Mouse (Mus musculus): ENCODE measurements around the gene Rab22a. TPM values are rescaled to one million over a fixed set of nuclear protein-coding genes. Genes with fewer than 3 reads are reported as not detected.

Rab22a gene
- polyA plus RNA-seq, 1 experiment = 32.6 TPM

DNA sequence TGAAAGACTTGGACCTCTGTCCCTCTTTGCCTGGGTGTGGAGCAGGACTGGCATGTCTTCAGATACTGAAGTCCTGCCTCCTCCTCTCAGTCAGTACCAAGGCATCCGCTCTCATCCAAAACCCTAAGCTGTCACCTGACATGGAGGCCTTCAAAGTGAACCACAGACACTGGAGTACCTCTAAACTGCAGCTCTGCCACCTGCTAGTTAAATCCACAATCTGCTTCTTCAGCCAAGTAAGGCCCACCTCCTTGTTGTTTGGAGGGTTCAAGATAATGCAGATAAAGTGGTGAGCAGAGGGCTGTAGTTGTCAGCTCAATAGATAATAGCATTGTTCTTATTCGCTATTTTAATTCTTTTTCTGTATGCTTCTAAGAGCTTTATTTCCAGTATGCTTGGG, 5.7 kb downstream of the Rab22a start:
- Histone ChIP-seq H3K4me1 (ENCODE audit: control insufficient read depth, insufficient read depth, low read length) (peaks cover 15% of the 10 kb centered on the region), H3K27ac (ENCODE audit: insufficient read depth, low read depth, low read length) (no peak overlapping the region), H3K4me3 (ENCODE audit: insufficient read depth, low read length) (no peak overlapping the region)
- TF ChIP-seq POLR2A (IDR thresholded peaks at IDR 0.05; ENCODE audit: borderline replicate concordance, low read depth, low read length) (no peak), CTCF (IDR thresholded peaks at IDR 0.05; ENCODE audit: low read depth, low read length) (no peak)

GRCm38 (mm10) chr2:173666876-173667275, 7.3 kb downstream of the Rab22a start:
- TF ChIP-seq POLR2A (IDR thresholded peaks at IDR 0.05; ENCODE audit: borderline replicate concordance, low read depth, low read length) (no peak), CTCF (IDR thresholded peaks at IDR 0.05; ENCODE audit: low read depth, low read length) (no peak)
- H3K4me1 ChIP-seq (ENCODE audit: control insufficient read depth, insufficient read depth, low read length) = peaks cover 11% of the 10 kb centered on the region
- H3K4me3 ChIP-seq (ENCODE audit: insufficient read depth, low read length) = no peak overlapping the region

DNA sequence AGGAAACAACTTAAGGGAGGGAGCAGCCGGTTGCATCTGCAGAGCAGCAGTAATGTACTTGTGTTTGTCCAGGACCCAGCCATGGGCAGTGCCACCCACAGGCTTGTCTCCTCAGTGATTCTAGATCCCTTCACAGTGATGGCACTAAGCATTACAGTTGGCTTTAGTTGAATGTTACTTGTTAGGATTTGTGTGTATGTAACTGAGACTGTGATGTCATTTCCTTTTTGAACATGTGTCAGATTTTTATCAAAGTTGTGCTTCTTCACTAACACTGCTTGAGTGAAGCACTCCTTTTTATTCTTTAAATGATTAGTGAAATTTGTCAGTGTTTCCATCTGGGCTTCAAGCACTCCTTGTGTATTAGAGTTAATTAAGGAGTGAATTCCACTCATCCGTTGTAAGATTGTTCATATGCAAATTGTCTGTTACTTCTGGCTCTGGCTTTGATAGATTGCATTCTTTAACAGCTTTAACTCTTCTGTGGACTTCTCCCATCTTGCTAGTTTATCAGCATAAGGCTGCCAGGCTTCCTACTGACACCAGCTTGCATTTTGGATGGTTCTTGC, 12.9 kb downstream of the Rab22a start:
- Histone ChIP-seq H3K4me1 (ENCODE audit: control insufficient read depth, insufficient read depth, low read length) (peaks cover 8% of the 10 kb centered on the region), H3K27ac (ENCODE audit: insufficient read depth, low read depth, low read length) (no peak overlapping the region), H3K4me3 (ENCODE audit: insufficient read depth, low read length) (no peak overlapping the region)
- TF ChIP-seq CTCF (IDR thresholded peaks at IDR 0.05; ENCODE audit: low read depth, low read length) (no peak), POLR2A (IDR thresholded peaks at IDR 0.05; ENCODE audit: borderline replicate concordance, low read depth, low read length) (no peak)

More at GRCm38 (mm10) chr2:173666876-173667275, 7.3 kb downstream of the Rab22a start:
- H3K27ac ChIP-seq (ENCODE audit: insufficient read depth, low read depth, low read length) = no peak overlapping the region

DNA sequence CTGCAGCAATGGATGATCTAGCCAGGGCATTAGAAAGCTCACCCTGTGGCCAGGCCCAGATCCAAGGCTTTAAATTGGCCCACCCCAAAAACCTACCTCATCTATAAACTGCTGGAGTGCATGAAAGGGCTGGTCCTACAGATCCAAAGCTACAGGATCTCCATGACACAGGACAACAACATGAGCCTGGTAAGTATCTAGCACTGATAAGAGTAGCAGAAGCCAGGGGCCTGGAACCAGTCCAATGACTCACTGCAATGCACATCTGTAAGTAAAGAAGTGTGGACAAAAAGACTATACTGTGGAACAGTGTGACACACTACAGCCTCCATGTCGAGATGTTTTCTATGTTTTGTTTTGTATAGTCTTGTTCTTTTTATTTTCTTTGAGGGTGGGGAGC, 13.9 kb downstream of the Rab22a start:
- Histone ChIP-seq H3K4me3 (ENCODE audit: insufficient read depth, low read length) (no peak overlapping the region), H3K27ac (ENCODE audit: insufficient read depth, low read depth, low read length) (no peak overlapping the region), H3K4me1 (ENCODE audit: control insufficient read depth, insufficient read depth, low read length) (peaks cover 9% of the 10 kb centered on the region)
- TF ChIP-seq CTCF (IDR thresholded peaks at IDR 0.05; ENCODE audit: low read depth, low read length) (no peak), POLR2A (IDR thresholded peaks at IDR 0.05; ENCODE audit: borderline replicate concordance, low read depth, low read length) (no peak)

DNA sequence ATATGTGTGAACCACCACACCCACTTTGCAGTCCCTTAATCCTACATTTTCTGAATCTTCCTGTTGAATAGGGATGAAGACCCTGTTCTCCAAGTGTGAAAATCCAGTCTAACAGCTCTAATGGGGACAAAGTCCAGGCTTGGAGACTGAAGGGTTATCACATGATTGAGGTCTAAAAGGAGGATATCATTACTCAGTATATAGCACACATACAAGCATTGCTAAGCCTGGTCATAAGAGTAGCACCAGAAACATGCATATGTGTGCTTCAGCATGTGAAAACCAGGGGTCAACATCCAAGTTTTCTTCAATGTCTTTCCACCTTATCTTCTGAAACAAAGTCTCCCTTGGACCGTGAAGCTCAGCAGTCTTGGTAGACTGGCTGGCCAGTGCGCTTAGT, 19.0 kb downstream of the Rab22a start:
- H3K4me1 ChIP-seq (ENCODE audit: control insufficient read depth, insufficient read depth, low read length) = peaks cover 18% of the 10 kb centered on the region
- no peak overlapping the region for H3K4me3 ChIP-seq (ENCODE audit: insufficient read depth, low read length)
- no peak overlapping the region for H3K27ac ChIP-seq (ENCODE audit: insufficient read depth, low read depth, low read length)
- TF ChIP-seq CTCF (IDR thresholded peaks at IDR 0.05; ENCODE audit: low read depth, low read length) (no peak), POLR2A (IDR thresholded peaks at IDR 0.05; ENCODE audit: borderline replicate concordance, low read depth, low read length) (no peak)

DNA sequence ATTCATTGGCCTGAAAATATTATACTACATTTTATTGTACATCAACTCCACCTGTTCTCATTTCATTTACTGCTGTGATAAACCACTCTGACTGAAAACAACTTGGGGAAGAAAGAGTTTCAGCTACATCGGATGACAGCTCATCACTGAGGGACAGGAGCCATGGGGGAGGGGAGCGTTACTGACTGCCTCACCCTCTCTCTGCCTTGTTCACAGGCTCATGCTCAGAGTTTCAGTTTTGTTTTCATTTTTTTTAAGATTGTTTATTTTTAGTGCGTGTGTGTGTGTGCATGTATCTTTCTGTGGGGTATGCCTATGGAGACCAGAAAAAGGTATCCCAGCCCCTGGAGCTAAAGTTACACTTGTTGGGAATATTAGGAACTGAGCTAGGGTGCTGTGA, 19.7 kb downstream of the Rab22a start:
- Histone ChIP-seq H3K4me1 (ENCODE audit: control insufficient read depth, insufficient read depth, low read length) (peaks cover 18% of the 10 kb centered on the region), H3K4me3 (ENCODE audit: insufficient read depth, low read length) (no peak overlapping the region), H3K27ac (ENCODE audit: insufficient read depth, low read depth, low read length) (no peak overlapping the region)
- TF ChIP-seq CTCF (IDR thresholded peaks at IDR 0.05; ENCODE audit: low read depth, low read length) (no peak), POLR2A (IDR thresholded peaks at IDR 0.05; ENCODE audit: borderline replicate concordance, low read depth, low read length) (no peak)

DNA sequence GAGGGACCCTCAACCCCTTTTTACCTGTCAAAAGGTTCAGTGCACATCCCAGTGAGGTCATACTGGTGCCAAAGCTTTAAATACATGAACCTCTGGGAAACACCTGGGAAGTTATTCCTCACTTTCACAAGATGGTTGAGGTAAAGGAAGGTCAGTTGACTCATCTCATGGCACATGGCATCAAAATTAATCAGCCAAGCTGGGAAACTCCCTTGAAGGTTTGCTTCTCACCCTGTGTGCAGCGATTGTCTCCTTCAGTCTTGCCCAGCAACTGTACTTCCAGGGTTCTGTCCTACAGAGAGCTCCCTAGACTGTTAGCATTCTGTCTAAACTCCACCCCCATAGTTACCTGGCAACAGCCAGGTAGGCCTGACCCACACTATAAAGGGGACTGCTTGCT, 20.6 kb downstream of the Rab22a start:
- no peak overlapping the region for H3K27ac ChIP-seq (ENCODE audit: insufficient read depth, low read depth, low read length)
- TF ChIP-seq CTCF (IDR thresholded peaks at IDR 0.05; ENCODE audit: low read depth, low read length) (no peak), POLR2A (IDR thresholded peaks at IDR 0.05; ENCODE audit: borderline replicate concordance, low read depth, low read length) (no peak)
- H3K4me3 ChIP-seq (ENCODE audit: insufficient read depth, low read length) = no peak overlapping the region
- H3K4me1 ChIP-seq (ENCODE audit: control insufficient read depth, insufficient read depth, low read length) = peaks cover 22% of the 10 kb centered on the region

GRCm38 (mm10) chr2:173682773-173683172, 23.2 kb downstream of the Rab22a start:
- no peak for TF ChIP-seq CTCF (IDR thresholded peaks at IDR 0.05; ENCODE audit: low read depth, low read length)
- no peak for TF ChIP-seq POLR2A (IDR thresholded peaks at IDR 0.05; ENCODE audit: borderline replicate concordance, low read depth, low read length)
- H3K27ac ChIP-seq (ENCODE audit: insufficient read depth, low read depth, low read length) = no peak overlapping the region
- H3K4me3 ChIP-seq (ENCODE audit: insufficient read depth, low read length) = no peak overlapping the region
- peaks cover 39% of the 10 kb centered on the region for H3K4me1 ChIP-seq (ENCODE audit: control insufficient read depth, insufficient read depth, low read length)

DNA sequence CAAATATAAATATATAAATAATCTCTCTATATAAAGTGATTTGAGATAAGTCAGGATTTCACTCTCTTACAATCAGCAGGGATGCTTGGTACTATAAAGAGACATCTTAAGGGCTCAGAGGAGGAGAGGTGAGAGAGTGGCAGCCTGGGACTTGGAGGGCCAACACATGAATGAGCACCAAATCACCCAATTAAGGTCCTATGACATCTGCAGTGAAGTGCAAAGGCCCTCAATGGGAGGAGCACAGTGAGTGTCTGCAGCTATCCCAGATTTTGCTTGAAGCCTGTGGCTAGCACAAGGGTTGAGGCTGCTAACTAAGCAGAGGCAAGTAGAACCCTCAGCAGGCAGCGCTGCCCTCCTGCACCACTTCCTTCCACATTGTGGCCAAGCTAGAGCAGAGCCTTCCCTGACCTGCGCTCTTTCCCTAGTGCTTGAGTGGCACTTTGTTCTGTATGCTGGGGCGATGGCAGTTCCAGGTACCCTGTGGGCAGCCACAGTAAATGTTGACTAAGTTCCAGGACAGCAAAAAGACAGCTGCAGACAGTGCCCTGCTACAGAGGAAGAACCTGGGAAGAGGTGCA, 26.3 kb downstream of the Rab22a start:
- peak overlapping the region; percentile 33 for H3K27ac ChIP-seq (ENCODE audit: insufficient read depth, low read depth, low read length)

GRCm38 (mm10) chr2:173687363-173687762, 27.8 kb downstream of the Rab22a start:
- no peak for TF ChIP-seq POLR2A (IDR thresholded peaks at IDR 0.05; ENCODE audit: borderline replicate concordance, low read depth, low read length)
- TF ChIP-seq CTCF (IDR thresholded peaks at IDR 0.05; ENCODE audit: low read depth, low read length) = no peak
- no peak overlapping the region for H3K27ac ChIP-seq (ENCODE audit: insufficient read depth, low read depth, low read length)
- H3K4me3 ChIP-seq (ENCODE audit: insufficient read depth, low read length) = no peak overlapping the region
- H3K4me1 ChIP-seq (ENCODE audit: control insufficient read depth, insufficient read depth, low read length) = peaks cover 23% of the 10 kb centered on the region

More for the DNA sequence above, 26.3 kb downstream of the Rab22a start:
- no peak overlapping the region for H3K4me3 ChIP-seq (ENCODE audit: insufficient read depth, low read length)
- H3K4me1 ChIP-seq (ENCODE audit: control insufficient read depth, insufficient read depth, low read length) = peaks cover 23% of the 10 kb centered on the region
- TF ChIP-seq POLR2A (IDR thresholded peaks at IDR 0.05; ENCODE audit: borderline replicate concordance, low read depth, low read length) (no peak), CTCF (IDR thresholded peaks at IDR 0.05; ENCODE audit: low read depth, low read length) (no peak)

Measured in bone marrow macrophage, adult 2 months (primary cell).